Mouse (Mus musculus): ENCODE measurements around the gene Crispld2.

DNA sequence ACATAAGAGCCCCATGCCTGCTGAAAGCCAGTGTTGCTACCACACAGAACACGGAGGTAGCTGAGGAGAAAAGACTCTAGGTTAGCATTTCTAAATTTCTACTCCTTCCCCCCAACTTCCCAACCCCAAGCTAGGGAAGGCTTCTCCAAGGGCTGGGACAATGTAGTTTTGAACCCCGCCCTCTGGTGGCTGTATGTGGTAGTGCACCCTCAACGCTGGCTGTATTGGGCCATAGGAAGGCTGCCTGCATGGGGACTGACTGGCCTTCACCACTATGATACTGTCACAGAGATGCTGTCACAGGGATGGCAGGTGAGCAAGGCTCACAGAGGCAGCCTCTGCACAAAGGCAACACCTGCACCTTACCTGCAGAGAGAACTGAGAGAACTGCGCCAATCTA is 79.4 kb downstream of the Crispld2 start:
- peak; percentile 82; the same call in 1 of the 2 replicates for TF ChIP-seq CTCF (IDR thresholded peaks at IDR 0.05; ENCODE audit: borderline replicate concordance, control insufficient read depth, extremely low read depth, insufficient read depth, low read length, poor library complexity)
- no peak for TF ChIP-seq POLR2A (IDR thresholded peaks at IDR 0.05; ENCODE audit: control insufficient read depth, extremely low read depth, insufficient read depth, low read length, poor library complexity)
